Mouse (Mus musculus) intestine, postnatal 0 days (tissue): ENCODE measurements around the gene Slc25a47. TPM values are rescaled to one million over a fixed set of nuclear protein-coding genes. Genes with fewer than 3 reads are reported as not detected.

Experiments used
- ATAC-seq: fragments of 200-750 bp; cut with Nextera tagmentation; 2 replicates; pipeline ENCODE4 v1.8.0; 2017; ENCODE audit warnings: mild to moderate bottlenecking, moderate TSS enrichment, moderate library complexity
- H3K27ac ChIP-seq: fragments of 300-500 bp; sonication (generic); 2 replicates; pipeline ENCODE4 v1.5.1; 2014; ENCODE audit warnings: mild to moderate bottlenecking, low read depth, low read length, moderate library complexity
- H3K27me3 ChIP-seq: fragments of 300-500 bp; sonication (generic); replicated peaks from 2 replicates; pipeline ENCODE4 v1.6.1; 2014; ENCODE audit warnings: low read length, mixed read lengths; ENCODE audit not compliant: control insufficient read depth, insufficient read depth
- H3K36me3 ChIP-seq: fragments of 300-500 bp; sonication (generic); 2 replicates; pipeline ENCODE4 v1.6.1; 2014; ENCODE audit warnings: mild to moderate bottlenecking, moderate library complexity; ENCODE audit not compliant: control insufficient read depth, insufficient read depth
- H3K4me1 ChIP-seq: fragments of 300-500 bp; sonication (generic); replicated peaks from 2 replicates; pipeline ENCODE4 v1.6.1; 2014; ENCODE audit warnings: antibody characterized with exemption, low read length, mixed read lengths; ENCODE audit not compliant: control insufficient read depth, insufficient read depth
- H3K4me2 ChIP-seq: fragments of 300-500 bp; sonication (generic); replicated peaks from 2 replicates; pipeline ENCODE4 v1.6.1; 2014; ENCODE audit warnings: low read depth, mild to moderate bottlenecking, moderate library complexity
- H3K4me3 ChIP-seq: fragments of 300-500 bp; sonication (generic); 2 replicates; pipeline ENCODE4 v1.5.1; 2014; ENCODE audit warnings: low read depth, low read length
- H3K9ac ChIP-seq: fragments of 300-500 bp; sonication (generic); 2 replicates; pipeline ENCODE4 v1.6.1; 2014; ENCODE audit warnings: mild to moderate bottlenecking, low read depth, low read length
- H3K9me3 ChIP-seq: fragments of 300-500 bp; sonication (generic); 2 replicates; pipeline ENCODE4 v1.6.1; 2016; ENCODE audit warnings: mixed run types; ENCODE audit not compliant: control insufficient read depth
- CTCF ChIP-seq: sonication (generic); IDR thresholded peaks from 2 replicates; pipeline ENCODE4 v1.5.1; 2016; ENCODE audit warnings: low read depth, mild to moderate bottlenecking, control low read depth, antibody characterized with exemption, moderate library complexity
- WGBS: fragments of 180-500 bp; shearing (Covaris S2); extraction: QIAGEN DNeasy Blood & Tissue Kit; methylation state at CpG from one replicate; pipeline ENCODE4 v1.1.7; 2014; 5-methylcytosine and 5-hydroxymethylcytosine counted together
- polyA plus RNA-seq: library from polyadenylated mRNA; unstranded; fragments of >200 nt; fragmentation: Nextera tagmentation; extraction: Ambion mirVana; gene quantifications from 2 replicates; pipeline ENCODE4 v1.2.1, GENCODE M21; 2015

Slc25a47 gene
- polyA plus RNA-seq, 1 experiment from 2014 or later = 5.1 TPM

- no peak for ATAC-seq
- no peak overlapping the region for H3K27ac ChIP-seq
- H3K4me1 ChIP-seq = peaks cover 3% of the 10 kb centered on the region; the same call in 1 of the 2 replicates
- H3K36me3 ChIP-seq = peaks cover 14% of the 10 kb centered on the region; the same call in 1 of the 2 replicates
- peak overlapping the region; percentile 78 for H3K4me2 ChIP-seq
- peak overlapping the region; percentile 66 for H3K9ac ChIP-seq
- H3K4me3 ChIP-seq = peak overlapping the region; percentile 88
- TF ChIP-seq CTCF = 0 out of 2 replicates have a peak, but pooled peaks have one; percentile 1
- H3K27me3 ChIP-seq = no peaks in the 10 kb centered on the region
- H3K9me3 ChIP-seq = no peaks in the 10 kb centered on the region
- WGBS = 3% methylated on average over 7 of the region's 7 CpGs
Measured at GRCm38 (mm10) chr12:108894432-108894816, 58.6 kb downstream of the Slc25a47 start.

- no peak overlapping the region for H3K4me2 ChIP-seq
- H3K9me3 ChIP-seq = no peaks in the 10 kb centered on the region
- H3K27ac ChIP-seq = no peak overlapping the region
- H3K9ac ChIP-seq = no peak overlapping the region
- TF ChIP-seq CTCF = peak; percentile 71
- H3K4me1 ChIP-seq = peaks cover 3% of the 10 kb centered on the region; the same call in 1 of the 2 replicates
- ATAC-seq = no peak
- H3K27me3 ChIP-seq = no peaks in the 10 kb centered on the region
- H3K4me3 ChIP-seq = no peak overlapping the region
- 53% methylated on average over 3 of the region's 3 CpGs for WGBS
- peaks cover 9% of the 10 kb centered on the region; the same call in 1 of the 2 replicates for H3K36me3 ChIP-seq
Measured at GRCm38 (mm10) chr12:108896006-108896405, 60.2 kb downstream of the Slc25a47 start.

GRCm38 (mm10) chr12:108901346-108901745 lies 65.5 kb downstream of the Slc25a47 start:
- H3K4me2 ChIP-seq = no peak overlapping the region

GRCm38 (mm10) chr12:108902940-108903339 lies 67.1 kb downstream of the Slc25a47 start:
- Histone ChIP-seq H3K4me1 (no peaks in the 10 kb centered on the region), H3K9ac (no peak overlapping the region), H3K9me3 (no peaks in the 10 kb centered on the region), H3K36me3 (peaks cover 8% of the 10 kb centered on the region; the same call in 1 of the 2 replicates), H3K4me3 (no peak overlapping the region), H3K27me3 (no peaks in the 10 kb centered on the region), H3K27ac (no peak overlapping the region), H3K4me2 (no peak overlapping the region)
- 28% methylated on average over 8 of the region's 8 CpGs for WGBS
- ATAC-seq = no peak
- TF ChIP-seq CTCF = peak; percentile 93

More at GRCm38 (mm10) chr12:108901346-108901745, 65.5 kb downstream of the Slc25a47 start:
- Histone ChIP-seq H3K27ac (no peak overlapping the region), H3K27me3 (no peaks in the 10 kb centered on the region), H3K9me3 (no peaks in the 10 kb centered on the region), H3K4me3 (no peak overlapping the region), H3K36me3 (peaks cover 9% of the 10 kb centered on the region; the same call in 1 of the 2 replicates), H3K4me1 (no peaks in the 10 kb centered on the region), H3K9ac (no peak overlapping the region)
- TF ChIP-seq CTCF = no peak
- 0 out of 2 replicates have a peak, but pooled peaks have one; percentile 39 for ATAC-seq
- 39% methylated on average over 5 of the region's 5 CpGs for WGBS

DNA sequence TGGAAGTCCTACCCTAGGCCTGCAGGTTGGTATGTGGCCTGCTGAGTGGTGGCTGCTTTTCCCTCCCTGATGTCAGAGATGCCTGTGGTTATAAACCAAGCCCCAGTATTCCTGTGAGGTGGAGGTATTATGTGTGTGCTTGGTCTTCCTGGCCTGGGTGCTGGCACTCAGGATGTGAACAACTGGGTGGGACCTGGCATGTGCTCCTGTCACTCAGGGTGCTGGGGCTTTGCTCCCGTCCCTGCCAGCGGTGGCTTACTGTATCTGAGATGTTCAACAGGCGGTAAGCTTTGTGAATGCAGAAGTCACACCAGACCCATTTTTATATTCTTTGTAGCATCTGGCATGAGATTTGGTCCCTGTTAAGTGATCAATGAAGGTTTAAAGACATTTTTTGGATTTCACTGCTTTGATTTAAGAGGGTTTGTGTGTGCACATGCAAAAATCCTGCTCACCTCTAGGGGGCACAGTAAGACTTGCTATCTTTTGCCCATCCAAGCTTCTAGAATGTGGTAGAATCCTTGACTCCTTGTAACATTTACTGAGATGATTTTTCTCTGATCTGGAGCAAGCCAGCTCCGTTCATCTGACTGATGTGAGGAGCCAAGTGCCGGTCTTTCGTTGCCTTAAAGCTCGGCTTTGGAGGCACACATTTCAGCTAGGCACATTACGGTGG lies 67.9 kb downstream of the Slc25a47 start:
- 71% methylated on average over 8 of the region's 8 CpGs for WGBS
- Histone ChIP-seq H3K4me3 (no peak overlapping the region), H3K4me2 (no peak overlapping the region), H3K27ac (no peak overlapping the region), H3K36me3 (0 out of 2 replicates have a peak, but pooled peaks cover 5% of the 10 kb centered on the region), H3K9ac (no peak overlapping the region), H3K27me3 (no peaks in the 10 kb centered on the region), H3K4me1 (no peaks in the 10 kb centered on the region), H3K9me3 (no peaks in the 10 kb centered on the region)
- TF ChIP-seq CTCF = peak; percentile 82
- no peak for ATAC-seq

DNA sequence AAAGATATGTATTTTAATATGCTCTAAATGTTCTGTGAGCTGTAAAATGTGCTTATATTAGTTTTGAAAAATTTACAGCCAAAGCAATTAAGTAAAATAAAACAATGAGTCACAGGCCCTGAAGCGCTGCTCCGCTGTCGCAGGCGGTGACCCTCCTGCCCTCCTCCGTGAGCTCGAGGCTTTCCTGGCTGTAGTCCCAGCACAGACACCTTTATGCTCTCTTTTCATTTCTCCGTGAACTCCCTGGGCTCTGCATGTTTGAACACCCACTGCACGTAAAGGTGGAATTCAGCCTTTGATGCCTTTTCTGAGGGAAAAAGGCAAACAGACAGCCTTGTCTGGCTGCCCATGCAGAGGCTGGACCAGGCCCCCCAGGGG lies 68.4 kb downstream of the Slc25a47 start:
- Histone ChIP-seq H3K27me3 (no peaks in the 10 kb centered on the region), H3K9me3 (no peaks in the 10 kb centered on the region), H3K9ac (no peak overlapping the region), H3K4me1 (no peaks in the 10 kb centered on the region), H3K27ac (no peak overlapping the region), H3K4me2 (no peak overlapping the region), H3K4me3 (no peak overlapping the region), H3K36me3 (0 out of 2 replicates have a peak, but pooled peaks cover 5% of the 10 kb centered on the region)
- 53% methylated on average over 8 of the region's 8 CpGs for WGBS
- no peak for TF ChIP-seq CTCF
- ATAC-seq = no peak
